Mouse (Mus musculus) spleen, postnatal 4 days (tissue): ENCODE data around the gene Pigk.

Experiments
- DNase-seq, 2 experiments: peaks; one replicate each; pipeline ENCODE4 v3.0.0; 2022; ENCODE audit warnings: low spot score in 2 of 2

The Pigk gene

GRCm38 (mm10) chr3:152896111-152896510, 182.2 kb downstream of the Pigk start:
- DNase-seq = no peak

- DNase-seq = no peak
Observed at GRCm38 (mm10) chr3:152897196-152897595, 183.3 kb downstream of the Pigk start.

- no peak for DNase-seq
Observed at GRCm38 (mm10) chr3:152898906-152899305, 185.0 kb downstream of the Pigk start.

GRCm38 (mm10) chr3:152905026-152905425, 191.1 kb downstream of the Pigk start:
- DNase-seq = no peak

GRCm38 (mm10) chr3:152905800-152906199, 191.9 kb downstream of the Pigk start:
- no peak for DNase-seq

GRCm38 (mm10) chr3:152907087-152907486, 193.2 kb downstream of the Pigk start:
- no peak for DNase-seq

- no peak for DNase-seq
Observed at GRCm38 (mm10) chr3:152907683-152908082, 193.8 kb downstream of the Pigk start.

GRCm38 (mm10) chr3:152911578-152911977, 197.7 kb downstream of the Pigk start:
- DNase-seq = no peak

GRCm38 (mm10) chr3:152912216-152913101, 198.6 kb downstream of the Pigk start:
- no peak for DNase-seq

GRCm38 (mm10) chr3:152913150-152913549, 199.2 kb downstream of the Pigk start:
- no peak for DNase-seq

- DNase-seq = no peak
Observed at GRCm38 (mm10) chr3:152913625-152914024, 199.7 kb downstream of the Pigk start.

GRCm38 (mm10) chr3:152914376-152914775, 200.5 kb downstream of the Pigk start:
- no peak for DNase-seq

- DNase-seq = no peak
Observed at GRCm38 (mm10) chr3:152917579-152917978, 203.7 kb downstream of the Pigk start.

- DNase-seq = no peak
Observed at GRCm38 (mm10) chr3:152919101-152919500, 205.2 kb downstream of the Pigk start.

- no peak for DNase-seq
Observed at GRCm38 (mm10) chr3:152920365-152920764, 206.5 kb downstream of the Pigk start.

GRCm38 (mm10) chr3:152923530-152923929, 209.6 kb downstream of the Pigk start:
- no peak for DNase-seq

GRCm38 (mm10) chr3:152925364-152925763, 211.5 kb downstream of the Pigk start:
- DNase-seq = no peak

GRCm38 (mm10) chr3:152926166-152926565, 212.3 kb downstream of the Pigk start:
- DNase-seq = no peak

GRCm38 (mm10) chr3:152928287-152928975, 214.5 kb downstream of the Pigk start:
- DNase-seq = no peak

- DNase-seq = no peak
Observed at GRCm38 (mm10) chr3:152929256-152929787, 215.4 kb downstream of the Pigk start.

GRCm38 (mm10) chr3:152929788-152930281, 215.9 kb downstream of the Pigk start:
- DNase-seq = peak in 1 of 2 experiments; percentile 32

GRCm38 (mm10) chr3:152931354-152931753, 217.5 kb downstream of the Pigk start:
- DNase-seq = no peak
